Mouse (Mus musculus) MEL (cell line): ENCODE results near the gene Gdf5. TPM values are rescaled to one million over a fixed set of nuclear protein-coding genes. Genes with fewer than 3 reads are reported as not detected.

ENCODE experiments used
- DNase-seq: peaks from one replicate; pipeline ENCODE4 v3.0.0; 2011; ENCODE audit warnings: low read depth, low spot score
- H3K27ac ChIP-seq: 2 replicates; pipeline ENCODE4 v1.5.1; 2012; ENCODE audit warnings: low read depth, mild to moderate bottlenecking, control low read depth, low read length, moderate library complexity; ENCODE audit not compliant: control insufficient read depth
- H3K27me3 ChIP-seq, 2 experiments: fragments of 150-350 bp in 1 of 2; sonication (generic) in 1 of 2; 2 replicates each; pipeline ENCODE4 v1.6.1; 2012; ENCODE audit warnings: low read length in 2 of 2, mild to moderate bottlenecking in 2 of 2, improper control_type of control experiment in 1 of 2, moderate library complexity in 1 of 2; ENCODE audit not compliant: insufficient read depth in 2 of 2, control insufficient read depth in 1 of 2
- H3K36me3 ChIP-seq, 2 experiments: 2 replicates each; pipeline ENCODE4 v1.6.1; 2012 to 2014; ENCODE audit warnings: low read length in 2 of 2, improper control_type of control experiment in 1 of 2, inconsistent platforms in 1 of 2, mild to moderate bottlenecking in 1 of 2; ENCODE audit not compliant: insufficient read depth in 2 of 2, control insufficient read depth in 1 of 2
- H3K4me1 ChIP-seq, 2 experiments: fragments of 150-350 bp in 1 of 2; sonication (generic) in 1 of 2; 2 replicates each; pipeline ENCODE4 v1.6.1; 2012; ENCODE audit warnings: low read length in 2 of 2, improper control_type of control experiment in 1 of 2, mild to moderate bottlenecking in 1 of 2; ENCODE audit not compliant: insufficient read depth in 2 of 2, control insufficient read depth in 1 of 2
- H3K4me3 ChIP-seq, 2 experiments: fragments of 150-350 bp in 1 of 2; sonication (generic) in 1 of 2; 2 replicates each; pipeline ENCODE4 v1.5.1; 2012; ENCODE audit warnings: low read depth in 2 of 2, low read length in 2 of 2, mild to moderate bottlenecking in 2 of 2, moderate library complexity in 2 of 2, control low read depth in 1 of 2, improper control_type of control experiment in 1 of 2; ENCODE audit not compliant: control insufficient read depth in 1 of 2, insufficient read depth in 1 of 2
- H3K79me2 ChIP-seq: 2 replicates; pipeline ENCODE4 v1.6.1; 2012; ENCODE audit warnings: mild to moderate bottlenecking, low read length, moderate library complexity; ENCODE audit not compliant: control insufficient read depth, poor library complexity, insufficient read depth
- H3K9ac ChIP-seq: 2 replicates; pipeline ENCODE4 v1.6.1; 2012; ENCODE audit warnings: low read depth, mild to moderate bottlenecking, control low read depth, low read length, moderate library complexity; ENCODE audit not compliant: control insufficient read depth, poor library complexity, severe bottlenecking
- H3K9me3 ChIP-seq: fragments of 150-350 bp; sonication (generic); replicated peaks from 2 replicates; pipeline ENCODE4 v1.6.1; 2012; ENCODE audit warnings: mild to moderate bottlenecking, low read length, improper control_type of control experiment, moderate library complexity; ENCODE audit not compliant: insufficient read depth
- CHD1 ChIP-seq: IDR thresholded peaks from 2 replicates; pipeline ENCODE4 v1.6.1; 2012; ENCODE audit warnings: low read depth, mild to moderate bottlenecking, inconsistent platforms, low read length, improper control_type of control experiment
- CHD2 ChIP-seq: IDR thresholded peaks from 2 replicates; pipeline ENCODE4 v1.6.1; 2011; ENCODE audit warnings: low read length, improper control_type of control experiment
- CTCF ChIP-seq, 3 experiments: IDR thresholded peaks in 2 of 3; conservative IDR thresholded peaks in 1 of 3; 2 replicates each; pipeline ENCODE4 v1.5.1; 2011 to 2012; ENCODE audit warnings: low read length in 3 of 3, low read depth in 2 of 3, mild to moderate bottlenecking in 2 of 3, improper control_type of control experiment in 1 of 3, inconsistent platforms in 1 of 3, mixed read lengths in 1 of 3, moderate library complexity in 1 of 3; ENCODE audit not compliant: control insufficient read depth in 1 of 3, insufficient read depth in 1 of 3, poor library complexity in 1 of 3, severe bottlenecking in 1 of 3
- ELF1 ChIP-seq: IDR thresholded peaks from 2 replicates; pipeline ENCODE4 v1.6.1; 2014; ENCODE audit warnings: low read depth, mild to moderate bottlenecking, inconsistent platforms, low read length, improper control_type of control experiment, moderate library complexity
- EP300 ChIP-seq, 2 experiments: IDR thresholded peaks; 2 replicates each; pipeline ENCODE4 v1.6.1; 2011; ENCODE audit warnings: improper control_type of control experiment in 2 of 2, low read length in 2 of 2, low read depth in 1 of 2, mild to moderate bottlenecking in 1 of 2
- ETS1 ChIP-seq: IDR thresholded peaks from 2 replicates; pipeline ENCODE4 v1.6.1; 2012; ENCODE audit warnings: low read depth, mild to moderate bottlenecking, inconsistent platforms, low read length, improper control_type of control experiment, moderate library complexity
- GABPA ChIP-seq: IDR thresholded peaks from 2 replicates; pipeline ENCODE4 v1.6.1; 2012; ENCODE audit warnings: low read depth, mild to moderate bottlenecking, inconsistent platforms, low read length, improper control_type of control experiment, moderate library complexity
- GATA1 ChIP-seq: IDR thresholded peaks from 2 replicates; pipeline ENCODE4 v1.6.1; 2011; ENCODE audit warnings: low read depth, low read length, improper control_type of control experiment
- HCFC1 ChIP-seq: IDR thresholded peaks from 2 replicates; pipeline ENCODE4 v1.6.1; 2012; ENCODE audit warnings: low read depth, mild to moderate bottlenecking, inconsistent platforms, low read length, improper control_type of control experiment, moderate library complexity
- JUND ChIP-seq: IDR thresholded peaks from 2 replicates; pipeline ENCODE4 v1.6.1; 2011; ENCODE audit warnings: low read depth, mild to moderate bottlenecking, improper control_type of control experiment, low read length
- KAT2A ChIP-seq: conservative IDR thresholded peaks from 2 replicates; pipeline ENCODE4 v1.6.1; 2012; ENCODE audit warnings: low read depth, low read length, improper control_type of control experiment, inconsistent platforms
- MAFK ChIP-seq: IDR thresholded peaks from 2 replicates; pipeline ENCODE4 v1.6.1; 2011; ENCODE audit warnings: low read depth, mild to moderate bottlenecking, low read length, improper control_type of control experiment, borderline replicate concordance
- MAX ChIP-seq: IDR thresholded peaks from 2 replicates; pipeline ENCODE4 v1.6.1; 2011; ENCODE audit warnings: low read length, improper control_type of control experiment
- MAZ ChIP-seq: IDR thresholded peaks from 2 replicates; pipeline ENCODE4 v1.6.1; 2012; ENCODE audit warnings: low read depth, mild to moderate bottlenecking, inconsistent platforms, low read length, improper control_type of control experiment
- MEF2A ChIP-seq: IDR thresholded peaks from 2 replicates; pipeline ENCODE4 v1.6.1; 2014; ENCODE audit warnings: low read depth, mild to moderate bottlenecking, inconsistent platforms, low read length, improper control_type of control experiment; ENCODE audit not compliant: poor library complexity, insufficient replicate concordance, severe bottlenecking; ENCODE audit errors: extremely low read depth
- MYC ChIP-seq: IDR thresholded peaks from 2 replicates; pipeline ENCODE4 v1.6.1; 2011; ENCODE audit warnings: low read depth, mild to moderate bottlenecking, low read length, improper control_type of control experiment, moderate library complexity
- NELFE ChIP-seq: IDR thresholded peaks from 2 replicates; pipeline ENCODE4 v1.6.1; 2011; ENCODE audit warnings: low read depth, low read length, improper control_type of control experiment
- NRF1 ChIP-seq: IDR thresholded peaks from 2 replicates; pipeline ENCODE4 v1.6.1; 2014; ENCODE audit warnings: low read depth, mild to moderate bottlenecking, inconsistent platforms, low read length, improper control_type of control experiment, moderate library complexity; ENCODE audit not compliant: poor library complexity, insufficient read depth, severe bottlenecking
- POLR2A ChIP-seq, 2 experiments: IDR thresholded peaks; 2 replicates each; pipeline ENCODE4 v1.6.1; 2011 to 2012; ENCODE audit warnings: low read length in 2 of 2, mild to moderate bottlenecking in 2 of 2, control low read depth in 1 of 2, improper control_type of control experiment in 1 of 2, low read depth in 1 of 2, moderate library complexity in 1 of 2; ENCODE audit not compliant: control insufficient read depth in 1 of 2, insufficient read depth in 1 of 2, poor library complexity in 1 of 2
- RAD21 ChIP-seq: IDR thresholded peaks from 2 replicates; pipeline ENCODE4 v1.6.1; 2011; ENCODE audit warnings: mild to moderate bottlenecking, low read depth, low read length, improper control_type of control experiment
- RCOR1 ChIP-seq: IDR thresholded peaks from 2 replicates; pipeline ENCODE4 v1.6.1; 2012; ENCODE audit warnings: low read depth, mild to moderate bottlenecking, inconsistent platforms, low read length, improper control_type of control experiment
- SIN3A ChIP-seq: IDR thresholded peaks from 2 replicates; pipeline ENCODE4 v1.6.1; 2012; ENCODE audit warnings: low read length, improper control_type of control experiment, inconsistent platforms
- SMC3 ChIP-seq: IDR thresholded peaks from 2 replicates; pipeline ENCODE4 v1.6.1; 2011; ENCODE audit warnings: low read depth, low read length, improper control_type of control experiment
- TBP ChIP-seq: IDR thresholded peaks from 2 replicates; pipeline ENCODE4 v1.8.0; 2011; ENCODE audit warnings: low read depth, low read length, improper control_type of control experiment
- TCF12 ChIP-seq: IDR thresholded peaks from 2 replicates; pipeline ENCODE4 v1.6.1; 2014; ENCODE audit warnings: low read depth, mild to moderate bottlenecking, inconsistent platforms, low read length, improper control_type of control experiment, moderate library complexity
- USF1 ChIP-seq: IDR thresholded peaks from 2 replicates; pipeline ENCODE4 v1.6.1; 2014; ENCODE audit warnings: low read depth, mild to moderate bottlenecking, inconsistent platforms, low read length, improper control_type of control experiment, moderate library complexity
- USF2 ChIP-seq, 2 experiments: IDR thresholded peaks; 2 replicates each; pipeline ENCODE4 v1.6.1; 2011 to 2012; ENCODE audit warnings: improper control_type of control experiment in 2 of 2, low read length in 2 of 2, borderline replicate concordance in 1 of 2, inconsistent platforms in 1 of 2, low read depth in 1 of 2, mild to moderate bottlenecking in 1 of 2; ENCODE audit not compliant: insufficient read depth in 1 of 2
- ZC3H11A ChIP-seq: IDR thresholded peaks from 2 replicates; pipeline ENCODE4 v1.6.1; 2012; ENCODE audit warnings: low read depth, mild to moderate bottlenecking, inconsistent platforms, low read length, improper control_type of control experiment
- ZKSCAN1 ChIP-seq: IDR thresholded peaks from 2 replicates; pipeline ENCODE4 v1.6.1; 2012; ENCODE audit warnings: low read depth, mild to moderate bottlenecking, inconsistent platforms, low read length, improper control_type of control experiment, moderate library complexity
- ZMIZ1 ChIP-seq: IDR thresholded peaks from 2 replicates; pipeline ENCODE4 v1.6.1; 2012; ENCODE audit warnings: low read depth, mild to moderate bottlenecking, inconsistent platforms, low read length, improper control_type of control experiment, moderate library complexity
- ZNF384 ChIP-seq: IDR thresholded peaks from 2 replicates; pipeline ENCODE4 v1.6.1; 2012; ENCODE audit warnings: low read depth, mild to moderate bottlenecking, inconsistent platforms, low read length, improper control_type of control experiment
- polyA plus RNA-seq, 2 experiments: library from polyadenylated mRNA; stranded (reverse) in 1 of 2; unstranded in 1 of 2; fragments of >175 nt in 1 of 2; fragments of >200 nt in 1 of 2; gene quantifications; 2 replicates each; pipeline versions ENCODE4 v1.2.1 to v1.2.4; 2012; ENCODE audit warnings: low replicate concordance in 2 of 2, low read depth in 1 of 2; ENCODE audit not compliant: insufficient read length in 2 of 2, insufficient read depth in 1 of 2, missing spikeins in 1 of 2
- total RNA-seq: library from RNA; depleted of rRNA; stranded (reverse); fragments of 300-350 nt; gene quantifications from 2 replicates; pipeline ENCODE4 v1.2.3, GENCODE M21; 2012

Gdf5 gene
- total and polyA plus RNA-seq, 3 experiments, result 0.06 TPM; not detected in 2

DNA sequence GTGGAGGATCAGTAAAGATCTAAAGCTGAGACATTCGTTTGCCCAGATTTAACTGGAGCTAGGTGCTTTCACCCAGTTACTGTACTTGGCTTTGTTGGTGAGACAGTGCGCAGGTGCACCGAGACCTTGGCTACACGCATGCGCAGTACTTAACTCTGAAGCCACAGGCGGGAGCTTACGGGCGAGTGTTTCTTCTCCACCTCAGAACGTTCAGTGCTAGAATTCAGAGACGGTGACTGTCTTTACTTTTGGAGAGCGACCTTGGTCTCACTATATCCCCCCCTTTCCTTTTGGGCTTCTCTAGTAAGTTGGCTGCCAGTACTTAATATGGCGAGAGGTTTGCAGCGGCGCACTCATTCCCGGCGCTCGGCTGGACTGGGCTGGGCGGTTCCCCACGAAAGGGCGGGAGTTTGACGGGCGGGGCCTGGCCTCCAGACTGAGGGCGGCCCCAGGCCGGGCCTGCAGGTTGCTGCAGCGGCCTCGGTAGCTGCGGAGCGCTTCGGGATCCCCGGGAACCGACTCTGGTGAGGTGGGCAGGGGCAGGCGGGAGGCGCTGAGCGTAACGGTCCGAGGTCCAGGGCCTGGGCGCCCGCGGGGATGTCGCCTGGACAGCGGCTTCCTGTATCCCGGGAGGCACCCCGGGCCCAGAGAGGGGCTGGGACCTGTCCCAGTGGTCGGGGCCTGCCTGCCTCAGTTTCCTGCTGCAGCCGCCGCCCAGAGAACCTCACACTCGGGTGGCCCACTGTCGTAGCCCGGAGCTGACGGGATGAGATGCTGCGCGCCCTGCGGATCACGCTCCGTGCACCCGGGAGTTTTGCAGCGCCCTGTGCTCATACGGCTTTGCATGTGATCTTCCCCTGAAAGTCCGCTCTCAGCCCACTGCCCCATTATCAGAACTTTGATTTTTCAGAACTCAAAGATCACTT lies 11.2 kb upstream of the Gdf5 start, which contains the start of gene Cep250 (continued):
- peak; percentile 48 for TF ChIP-seq MAX
- TF ChIP-seq KAT2A, result no peak; the same call in 1 of the 2 replicates
- TF ChIP-seq RCOR1, result no peak
- TF ChIP-seq JUND, result no peak

DNA sequence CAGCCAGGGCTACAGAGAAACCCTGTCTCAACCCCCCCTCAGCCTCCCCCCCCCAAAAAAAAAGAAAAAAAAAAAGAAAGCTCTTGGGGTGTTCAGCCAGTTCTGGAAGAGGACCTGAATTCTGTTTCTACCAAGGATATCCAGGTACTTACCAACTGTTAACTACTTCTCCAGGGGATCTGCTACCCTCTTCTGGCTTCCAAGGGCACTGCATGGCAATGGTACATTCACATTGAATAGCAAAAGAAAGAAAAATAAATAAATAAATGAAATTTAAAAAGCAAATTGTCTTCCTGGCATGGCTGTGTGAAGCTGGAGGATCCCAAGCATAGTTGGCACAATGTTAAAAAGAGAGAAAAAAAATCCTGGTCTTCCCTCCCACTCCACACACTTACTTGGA lies 6.8 kb upstream of the Gdf5 start:
- no peak overlapping the region for H3K9ac ChIP-seq
- TF ChIP-seq SMC3, result peak; percentile 78
- TF ChIP-seq ZMIZ1, result no peak
- no peak for TF ChIP-seq RCOR1
- no peak for TF ChIP-seq USF2 (IDR thresholded peaks at IDR 0.05; ENCODE audit: borderline replicate concordance in 1 of 2, insufficient read depth in 1 of 2, low read depth in 1 of 2, low read length in 2 of 2)
- TF ChIP-seq POLR2A (IDR thresholded peaks at IDR 0.05; ENCODE audit: control insufficient read depth in 1 of 2, insufficient read depth in 1 of 2, low read depth in 1 of 2, low read length in 2 of 2, poor library complexity in 1 of 2), result no peak
- TF ChIP-seq MAZ, result no peak
- no peak for TF ChIP-seq MAX
- peak; percentile 59 to 75 (median 72) for TF ChIP-seq CTCF (IDR thresholded peaks at IDR 0.05 in 2 of 3, conservative IDR thresholded peaks at IDR 0.05 in 1 of 3; ENCODE audit: control insufficient read depth in 1 of 3, insufficient read depth in 1 of 3, low read depth in 2 of 3, low read length in 3 of 3, poor library complexity in 1 of 3, severe bottlenecking in 1 of 3)
- no peak for TF ChIP-seq HCFC1
- no peak for TF ChIP-seq ETS1
- TF ChIP-seq NELFE, result no peak
- no peak for TF ChIP-seq GABPA
- TF ChIP-seq ZC3H11A, result peak; percentile 71
- no peak for TF ChIP-seq KAT2A
- TF ChIP-seq CHD1, result no peak
- TF ChIP-seq SIN3A, result 0 out of 2 replicates have a peak, but pooled peaks have one; percentile 40
- TF ChIP-seq TBP, result no peak
- no peak for TF ChIP-seq MEF2A
- TF ChIP-seq GATA1, result no peak
- no peak for TF ChIP-seq ZKSCAN1
- no peak for TF ChIP-seq NRF1
- no peak for TF ChIP-seq ELF1
- no peak for TF ChIP-seq EP300 (IDR thresholded peaks at IDR 0.05; ENCODE audit: low read depth in 1 of 2, low read length in 2 of 2)
- no peak for TF ChIP-seq MAFK
- no peak for TF ChIP-seq MYC
- no peak for TF ChIP-seq CHD2
- TF ChIP-seq USF1, result no peak
- peak; percentile 80 for TF ChIP-seq RAD21
- TF ChIP-seq ZNF384, result no peak
- TF ChIP-seq TCF12, result no peak
- H3K4me1 ChIP-seq, result peaks cover 2 to 11% of the 10 kb centered on the region in 2 experiments
- peaks cover 0 to 12% of the 10 kb centered on the region in 2 experiments; a peak in 2 of 4 replicates for H3K36me3 ChIP-seq
- peak; percentile 75 for DNase-seq
- H3K27ac ChIP-seq, result no peak overlapping the region
- no peak overlapping the region for H3K4me3 ChIP-seq
- no peaks in the 10 kb centered on the region for H3K27me3 ChIP-seq
- H3K79me2 ChIP-seq, result peaks cover 7% of the 10 kb centered on the region
- H3K9me3 ChIP-seq, result no peaks in the 10 kb centered on the region
